Mouse (Mus musculus): Measurements from ENCODE around the gene Tnni1. TPM values are rescaled to one million over a fixed set of nuclear protein-coding genes. Genes with fewer than 3 reads are reported as not detected.

Tnni1 gene
- polyA plus RNA-seq, 1 experiment from 2014 or later: 1.3 TPM

- 88% methylated on average over 6 of the region's 6 CpGs for whole genome bisulfite sequencing
- no peak for ATAC-seq (ENCODE audit: low FRiP score, low read depth)
Observed at GRCm38 (mm10) chr1:135854591-135855343, 75.5 kb downstream of the Tnni1 start.

GRCm38 (mm10) chr1:135855344-135855687, 76.1 kb downstream of the Tnni1 start:
- Histone ChIP-seq H3K27ac (replicated peaks) (no peak overlapping the region), H3K27me3 (no peaks in the 10 kb centered on the region), H3K4me2 (no peak overlapping the region), H3K9me3 (no peaks in the 10 kb centered on the region), H3K4me3 (no peak overlapping the region), H3K36me3 (no peaks in the 10 kb centered on the region), H3K9ac (no peak overlapping the region), H3K4me1 (replicated peaks) (peaks cover 15% of the 10 kb centered on the region)
- WGBS: 96% methylated on average over 1 of the region's 1 CpGs
- ATAC-seq (ENCODE audit: low FRiP score, low read depth): no peak

More at GRCm38 (mm10) chr1:135854591-135855343, 75.5 kb downstream of the Tnni1 start:
- Histone ChIP-seq H3K4me2 (no peak overlapping the region), H3K27ac (replicated peaks) (no peak overlapping the region), H3K9me3 (no peaks in the 10 kb centered on the region), H3K36me3 (no peaks in the 10 kb centered on the region), H3K4me3 (no peak overlapping the region), H3K27me3 (no peaks in the 10 kb centered on the region), H3K4me1 (replicated peaks) (peaks cover 15% of the 10 kb centered on the region), H3K9ac (no peak overlapping the region)

GRCm38 (mm10) chr1:135856070-135856469, 76.8 kb downstream of the Tnni1 start:
- H3K27me3 ChIP-seq: no peaks in the 10 kb centered on the region
- H3K4me3 ChIP-seq: no peak overlapping the region
- H3K4me2 ChIP-seq: no peak overlapping the region
- H3K27ac ChIP-seq (replicated peaks): no peak overlapping the region
- ATAC-seq (ENCODE audit: low FRiP score, low read depth): no peak
- no peaks in the 10 kb centered on the region for H3K9me3 ChIP-seq
- no peak overlapping the region for H3K9ac ChIP-seq
- peaks cover 15% of the 10 kb centered on the region for H3K4me1 ChIP-seq (replicated peaks)
- WGBS: 92% methylated on average over 4 of the region's 4 CpGs
- H3K36me3 ChIP-seq: no peaks in the 10 kb centered on the region

DNA sequence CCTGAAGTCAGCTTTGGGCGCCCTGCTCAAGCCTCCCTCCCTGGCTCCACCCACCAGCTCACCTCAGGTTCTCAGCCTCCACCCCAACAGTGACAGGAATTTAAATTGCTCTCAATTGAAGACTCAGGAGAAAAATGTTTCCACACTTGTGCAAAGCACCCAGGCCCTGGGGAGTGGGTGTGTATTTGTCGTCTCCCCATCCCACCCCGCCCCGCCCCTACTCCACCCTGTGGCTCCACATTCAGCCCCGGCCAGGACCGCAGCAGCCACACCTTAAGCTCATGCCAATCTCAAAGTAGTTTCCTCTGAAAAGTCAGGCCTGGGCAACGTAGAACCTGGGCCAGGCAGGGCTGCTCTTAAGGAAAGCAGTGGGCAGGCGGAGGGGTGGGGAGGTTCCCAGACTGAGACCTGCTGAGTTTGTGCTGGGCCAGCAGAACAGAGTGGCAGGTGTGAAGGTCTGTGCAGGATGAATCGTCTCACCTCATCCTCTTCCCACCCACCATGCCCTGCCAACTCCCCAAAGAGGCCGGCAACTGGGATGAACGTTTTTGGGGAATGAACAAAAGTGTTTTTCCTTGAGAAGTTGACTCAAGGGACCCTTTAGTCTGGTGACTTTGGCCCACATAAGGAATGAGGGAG, 78.0 kb downstream of the Tnni1 start:
- WGBS: 64% methylated on average over 11 of the region's 11 CpGs
- Histone ChIP-seq H3K4me3 (no peak overlapping the region), H3K4me1 (replicated peaks) (peaks cover 8% of the 10 kb centered on the region), H3K36me3 (no peaks in the 10 kb centered on the region), H3K4me2 (no peak overlapping the region), H3K9me3 (no peaks in the 10 kb centered on the region), H3K27me3 (no peaks in the 10 kb centered on the region), H3K27ac (replicated peaks) (no peak overlapping the region), H3K9ac (no peak overlapping the region)
- no peak for ATAC-seq (ENCODE audit: low FRiP score, low read depth)

GRCm38 (mm10) chr1:135858533-135858932, 79.3 kb downstream of the Tnni1 start:
- Histone ChIP-seq H3K9me3 (no peaks in the 10 kb centered on the region), H3K4me1 (replicated peaks) (no peaks in the 10 kb centered on the region), H3K36me3 (no peaks in the 10 kb centered on the region), H3K4me3 (no peak overlapping the region), H3K27me3 (no peaks in the 10 kb centered on the region), H3K9ac (no peak overlapping the region), H3K4me2 (no peak overlapping the region), H3K27ac (replicated peaks) (no peak overlapping the region)
- no peak for ATAC-seq (ENCODE audit: low FRiP score, low read depth)
- 95% methylated on average over 7 of the region's 7 CpGs for WGBS

Other genes starting within 250 kb of the Tnni1 start
- gene Nav1, start 172.1 kb upstream of the Tnni1 start, polyA plus RNA-seq (2015; fragmentation: Nextera tagmentation; extraction: Ambion mirVana): 47.8 and 51.3 TPM in 2 replicates
- 17.7 and 19.6 TPM in 2 replicates for gene Csrp1, start 59.4 kb upstream of the Tnni1 start, polyA plus RNA-seq (2015; fragmentation: Nextera tagmentation; extraction: Ambion mirVana)
- gene Phlda3, start 13.3 kb upstream of the Tnni1 start, polyA plus RNA-seq (2015; fragmentation: Nextera tagmentation; extraction: Ambion mirVana): 34.9 and 39.9 TPM in 2 replicates
- gene Lad1, start 39.2 kb downstream of the Tnni1 start, polyA plus RNA-seq (2015; fragmentation: Nextera tagmentation; extraction: Ambion mirVana): 0.78 and 0.80 TPM in 2 replicates
- gene Tnnt2, start 56.9 kb downstream of the Tnni1 start, polyA plus RNA-seq (2015; fragmentation: Nextera tagmentation; extraction: Ambion mirVana): 0.58 and 0.93 TPM in 2 replicates
- 0.08 and 0.19 TPM in 2 replicates for gene Pkp1, start 139.8 kb downstream of the Tnni1 start, polyA plus RNA-seq (2015; fragmentation: Nextera tagmentation; extraction: Ambion mirVana)
- gene Igfn1, start 226.9 kb downstream of the Tnni1 start, polyA plus RNA-seq (2015; fragmentation: Nextera tagmentation; extraction: Ambion mirVana): 0.05 TPM in 1 of 2 replicates, not detected in the other
- 178 and 179 TPM in 2 replicates for gene Tmem9, start 228.7 kb downstream of the Tnni1 start, polyA plus RNA-seq (2015; fragmentation: Nextera tagmentation; extraction: Ambion mirVana)

Measured in hindbrain, embryonic 15.5 days (tissue).